Mouse (Mus musculus) olfactory bulb, adult 2 months (tissue): ENCODE data around the gene Xcl1. TPM values are rescaled to one million over a fixed set of nuclear protein-coding genes. Genes with fewer than 3 reads are reported as not detected.

Experiments used
- H3K27ac ChIP-seq: fragments of 200-500 bp; 2 replicates; pipeline ENCODE4 v1.5.1; 2012; ENCODE audit warnings: low read depth, low read length; ENCODE audit not compliant: insufficient read depth
- H3K4me1 ChIP-seq: fragments of 200-500 bp; 2 replicates; pipeline ENCODE4 v1.6.1; 2012; ENCODE audit warnings: low read length; ENCODE audit not compliant: control insufficient read depth, insufficient read depth
- H3K4me3 ChIP-seq: fragments of 200-500 bp; 2 replicates; pipeline ENCODE4 v1.5.1; 2012; ENCODE audit warnings: mild to moderate bottlenecking, low read depth, low read length, moderate library complexity; ENCODE audit not compliant: insufficient read depth
- CTCF ChIP-seq: fragments of 200-500 bp; IDR thresholded peaks from 2 replicates; pipeline ENCODE4 v1.5.1; 2012; ENCODE audit warnings: low read depth, mild to moderate bottlenecking, low read length, moderate library complexity; ENCODE audit not compliant: insufficient read depth
- POLR2A ChIP-seq: fragments of 200-500 bp; IDR thresholded peaks from 2 replicates; pipeline ENCODE4 v1.6.1; 2012; ENCODE audit warnings: mild to moderate bottlenecking, low read depth, low read length, moderate library complexity; ENCODE audit not compliant: insufficient read depth
- WGBS: fragments of 180-500 bp; shearing (Covaris S2); methylation state at CpG from one replicate; pipeline ENCODE4 v1.1.7; 2018; 5-methylcytosine and 5-hydroxymethylcytosine counted together
- polyA plus RNA-seq: library from polyadenylated mRNA; stranded (reverse); fragments of >200 nt; gene quantifications from 2 replicates; pipeline ENCODE4 v1.2.4, GENCODE M21; 2012; ENCODE audit warnings: low replicate concordance; ENCODE audit not compliant: missing spikeins, insufficient read depth, insufficient read length

The Xcl1 gene
- polyA plus RNA-seq, 1 experiment, result not detected

DNA sequence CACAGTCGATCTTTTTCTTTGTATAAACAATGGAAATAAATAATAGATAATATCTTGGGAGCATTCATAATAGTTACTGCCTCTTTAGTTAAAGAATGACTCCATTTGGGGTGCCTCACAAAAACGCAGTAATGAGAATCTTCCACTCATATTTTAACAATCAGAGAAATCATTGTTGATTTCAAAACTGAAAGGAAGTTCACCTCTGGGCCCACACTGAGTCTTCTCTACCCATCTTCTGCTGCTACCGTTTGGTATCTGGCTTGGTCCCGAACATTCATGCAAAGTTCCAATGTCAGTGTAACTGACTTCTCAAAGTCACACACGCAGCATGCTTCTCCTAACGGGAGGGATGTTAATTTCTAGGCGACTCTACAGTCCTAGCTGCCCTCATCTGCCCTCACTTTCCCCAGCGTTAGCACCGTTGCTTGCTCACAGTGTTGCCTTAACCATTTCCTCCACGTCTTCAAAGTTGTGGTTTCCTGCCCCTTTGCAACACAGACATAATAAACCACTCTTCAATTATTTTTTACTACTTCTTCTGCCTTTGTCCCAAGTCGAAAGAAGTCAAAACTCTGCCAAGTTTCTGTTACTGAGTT lies 24.6 kb upstream of the Xcl1 start:
- WGBS, result 51% methylated on average over 11 of the region's 11 CpGs
- no peak overlapping the region for H3K4me3 ChIP-seq
- no peak overlapping the region for H3K27ac ChIP-seq
- H3K4me1 ChIP-seq, result 0 out of 2 replicates have a peak, but pooled peaks cover 2% of the 10 kb centered on the region
- no peak for TF ChIP-seq CTCF

DNA sequence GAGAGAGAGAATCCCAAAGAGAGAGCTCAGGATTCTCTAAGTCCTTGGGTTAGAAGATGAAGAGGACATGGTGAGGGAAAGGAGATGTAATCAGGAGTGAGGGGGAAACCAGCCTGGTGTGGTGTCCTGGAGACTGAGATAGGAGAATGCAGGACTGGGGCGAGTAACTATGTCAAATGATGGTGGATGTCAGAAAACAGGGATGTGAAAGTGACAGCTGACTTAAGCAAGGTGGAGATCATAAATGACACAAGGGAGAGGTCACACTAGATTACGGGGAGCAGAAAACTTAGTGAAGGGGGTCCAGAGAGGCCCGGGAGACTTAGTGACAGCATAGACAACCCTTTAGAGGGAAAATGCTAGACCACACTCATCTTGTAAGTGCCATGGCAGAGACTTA lies 23.8 kb upstream of the Xcl1 start:
- H3K27ac ChIP-seq, result no peak overlapping the region
- TF ChIP-seq POLR2A, result no peak
- TF ChIP-seq CTCF, result no peak
- 95% methylated on average over 3 of the region's 3 CpGs for WGBS
- no peak overlapping the region for H3K4me3 ChIP-seq
- 0 out of 2 replicates have a peak, but pooled peaks cover 2% of the 10 kb centered on the region for H3K4me1 ChIP-seq

DNA sequence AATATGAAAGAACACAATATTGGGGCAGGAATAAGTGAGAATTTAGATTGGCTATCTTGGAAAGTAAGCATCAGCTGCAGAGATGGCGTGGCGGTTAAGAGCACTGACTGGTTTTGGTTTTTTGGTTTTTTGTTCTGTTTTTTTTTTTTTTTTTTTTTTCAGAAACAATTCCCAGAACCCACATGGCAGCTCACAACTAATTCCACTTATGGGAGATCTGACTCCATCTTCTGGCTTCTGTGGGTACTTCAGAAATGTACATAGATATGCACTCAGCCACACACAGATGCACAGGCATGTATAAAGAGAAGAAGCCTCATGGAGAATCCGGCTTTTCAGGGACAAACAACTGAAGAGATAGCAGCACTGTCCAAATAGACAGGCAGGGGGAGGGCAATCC lies 22.6 kb upstream of the Xcl1 start:
- Histone ChIP-seq H3K4me1 (0 out of 2 replicates have a peak, but pooled peaks cover 2% of the 10 kb centered on the region), H3K27ac (no peak overlapping the region), H3K4me3 (no peak overlapping the region)
- TF ChIP-seq POLR2A (no peak), CTCF (no peak)
- WGBS, result 95% methylated on average over 3 of the region's 3 CpGs

DNA sequence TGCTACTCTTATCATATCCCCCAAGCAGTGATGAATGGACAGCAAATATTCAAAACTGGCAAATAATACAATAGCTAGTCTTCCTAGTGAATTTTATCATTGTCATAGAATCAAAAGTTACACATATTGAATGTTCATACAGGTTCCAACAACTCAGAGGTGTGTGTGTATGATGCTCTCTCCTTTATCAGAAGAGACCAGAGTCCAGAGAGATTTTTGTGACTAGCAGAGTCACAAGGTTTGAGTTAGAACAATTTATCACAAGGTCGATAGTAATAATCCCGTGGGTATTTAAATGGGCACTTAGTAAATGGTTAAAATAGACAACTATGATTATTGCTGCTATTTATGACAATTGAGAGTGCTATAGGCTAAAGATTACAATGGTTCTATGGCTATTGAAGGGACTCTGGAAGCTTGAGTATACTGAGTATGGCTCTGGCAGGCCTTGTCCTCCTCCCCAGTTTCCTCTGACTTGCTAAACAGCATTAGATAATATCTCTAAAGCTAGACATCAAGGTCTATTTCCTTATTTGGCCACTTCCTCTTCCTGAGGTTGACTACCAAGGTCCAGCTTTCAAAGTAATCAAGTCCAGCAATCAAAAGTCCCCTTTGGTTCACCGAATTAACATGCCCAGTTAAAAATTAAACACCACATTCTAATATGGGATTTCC lies 21.5 kb upstream of the Xcl1 start:
- TF ChIP-seq CTCF (no peak), POLR2A (no peak)
- 91% methylated on average over 3 of the region's 3 CpGs for WGBS
- Histone ChIP-seq H3K4me3 (no peak overlapping the region), H3K27ac (no peak overlapping the region), H3K4me1 (0 out of 2 replicates have a peak, but pooled peaks cover 2% of the 10 kb centered on the region)

DNA sequence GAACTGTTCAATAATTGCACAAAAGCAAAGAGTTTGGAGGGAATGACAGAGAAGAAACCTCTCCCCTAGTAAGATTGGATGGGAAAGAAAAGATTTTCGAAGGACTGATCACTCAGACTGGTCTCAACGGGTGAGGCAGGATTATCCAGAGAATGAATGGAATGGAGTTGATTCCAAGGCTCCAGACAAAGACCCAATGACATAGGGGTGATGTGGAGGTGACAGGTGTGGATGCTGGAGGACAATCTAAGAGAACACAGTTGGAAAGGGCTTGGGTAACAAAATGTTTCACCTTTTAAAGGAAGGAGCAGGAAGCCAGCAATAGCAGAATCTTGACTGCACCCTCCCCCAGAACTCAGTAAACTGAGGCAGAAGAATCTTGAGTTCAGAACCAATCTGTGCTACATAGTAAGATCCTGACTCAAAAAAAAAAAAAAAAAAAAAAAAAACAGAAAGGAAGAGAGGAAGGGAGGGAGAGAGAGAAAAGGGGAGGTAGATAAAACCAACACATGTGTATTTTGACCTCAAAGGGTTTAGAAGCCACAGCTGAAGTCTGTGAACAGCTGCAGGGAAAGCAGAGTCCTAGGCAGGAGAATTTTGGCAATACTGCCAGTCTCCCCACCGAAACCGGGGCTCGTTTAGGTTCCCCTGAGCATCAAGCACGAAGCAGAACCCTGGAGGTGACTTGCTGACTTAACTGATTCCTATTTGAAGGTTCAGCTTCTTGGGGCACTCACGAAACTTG lies 20.3 kb upstream of the Xcl1 start:
- no peak overlapping the region for H3K27ac ChIP-seq
- WGBS, result 60% methylated on average over 7 of the region's 7 CpGs
- no peak for TF ChIP-seq CTCF
- no peak for TF ChIP-seq POLR2A

DNA sequence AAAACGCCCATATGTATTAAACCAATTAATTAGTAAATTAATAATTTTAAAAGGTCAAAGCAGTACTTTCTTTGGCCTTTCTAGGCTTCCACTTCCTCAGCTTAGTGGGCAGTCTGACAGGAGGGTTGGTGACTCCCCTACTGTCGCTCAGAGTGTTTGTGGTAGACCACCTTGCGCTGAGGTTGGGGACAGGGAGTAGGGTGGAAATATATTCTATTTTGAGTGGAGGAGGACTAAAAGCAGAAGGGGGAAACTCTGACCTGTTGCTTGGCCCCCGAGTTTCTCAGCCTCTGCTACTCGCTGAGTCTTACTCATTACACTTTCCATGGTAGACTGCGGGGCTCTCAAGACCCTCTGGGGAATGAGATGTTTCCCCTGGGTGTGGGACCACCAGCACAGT lies 18.2 kb upstream of the Xcl1 start:
- Histone ChIP-seq H3K27ac (no peak overlapping the region), H3K4me1 (0 out of 2 replicates have a peak, but pooled peaks cover 2% of the 10 kb centered on the region), H3K4me3 (no peak overlapping the region)
- 91% methylated on average over 6 of the region's 6 CpGs for WGBS
- TF ChIP-seq CTCF (no peak), POLR2A (no peak)

More for the DNA sequence above, 20.3 kb upstream of the Xcl1 start:
- 0 out of 2 replicates have a peak, but pooled peaks cover 2% of the 10 kb centered on the region for H3K4me1 ChIP-seq
- H3K4me3 ChIP-seq, result no peak overlapping the region

DNA sequence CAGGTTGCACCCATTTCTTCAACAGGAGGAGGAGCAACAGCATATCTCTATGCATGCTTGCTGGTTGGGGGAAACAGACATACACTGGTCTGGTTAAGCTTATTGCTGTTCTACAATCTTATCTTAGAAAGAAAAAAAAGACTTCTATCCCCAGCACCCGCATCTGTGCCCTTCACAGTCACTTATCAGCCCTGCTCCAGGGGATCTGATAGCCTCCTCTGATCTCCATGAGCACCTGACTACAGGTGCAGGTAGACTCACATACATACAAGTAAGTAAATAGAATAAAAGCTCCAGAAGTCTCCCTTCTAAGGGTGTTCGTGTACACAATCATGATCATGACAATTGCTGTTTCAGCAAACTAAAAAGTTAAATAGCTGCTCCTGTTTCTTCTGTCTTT lies 733 bp upstream of the Xcl1 start:
- Histone ChIP-seq H3K4me1 (0 out of 2 replicates have a peak, but pooled peaks cover 2% of the 10 kb centered on the region), H3K27ac (no peak overlapping the region), H3K4me3 (no peak overlapping the region)
- 74% methylated on average over 2 of the region's 2 CpGs for whole genome bisulfite sequencing
- TF ChIP-seq CTCF, result no peak
- no peak for TF ChIP-seq POLR2A

DNA sequence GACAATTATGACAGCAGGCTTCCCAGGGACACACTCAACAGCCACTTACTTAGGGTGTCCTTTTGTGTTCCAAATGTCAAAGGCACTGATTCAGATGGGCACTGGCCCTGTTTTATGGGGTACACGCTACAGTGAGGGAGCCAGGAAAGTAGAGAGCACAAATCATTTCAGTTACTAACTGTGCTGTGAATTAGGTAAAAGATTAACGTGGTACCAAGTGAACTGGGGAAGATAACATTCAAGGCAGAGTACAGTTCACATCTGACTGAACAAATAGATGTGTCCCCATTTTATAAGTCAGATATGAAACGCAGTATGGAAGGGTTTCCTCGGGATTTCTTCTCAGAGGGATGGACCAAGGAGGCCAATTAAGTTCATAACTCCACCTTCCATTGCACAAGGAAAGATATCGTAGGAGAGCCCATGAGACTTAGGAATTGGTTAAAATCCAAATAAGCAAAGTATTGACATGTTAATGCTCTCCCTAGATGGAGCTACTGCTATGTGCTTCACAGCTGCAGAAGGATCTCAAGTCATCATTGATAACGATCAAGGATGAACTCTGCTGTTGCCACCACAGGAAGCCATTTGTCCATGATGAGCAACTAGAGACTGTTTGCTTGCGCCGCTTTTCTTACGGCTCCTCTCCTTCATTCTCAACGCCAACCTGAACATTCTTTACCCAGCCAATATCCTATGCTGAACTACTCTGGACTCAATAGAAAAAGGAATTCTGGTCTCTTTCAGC lies 1.7 kb downstream of the Xcl1 start:
- 0 out of 2 replicates have a peak, but pooled peaks cover 2% of the 10 kb centered on the region for H3K4me1 ChIP-seq
- 89% methylated on average over 10 of the region's 10 CpGs for WGBS
- no peak overlapping the region for H3K27ac ChIP-seq
- TF ChIP-seq CTCF (no peak), POLR2A (no peak)
- H3K4me3 ChIP-seq, result no peak overlapping the region
